Mouse (Mus musculus): Measurements from ENCODE around the gene Mymk. TPM values are rescaled to one million over a fixed set of nuclear protein-coding genes. Genes with fewer than 3 reads are reported as not detected.

Mymk gene
- total RNA-seq, 1 experiment from 2014 or later, result not detected

Other genes starting within 250 kb of the Mymk start
- not detected in 3 replicates for gene Abo, start 207.2 kb downstream of the Mymk start, total RNA-seq (2017)
- 40.7 to 45.0 TPM (median 41.6 TPM) in 3 replicates for gene Surf6, start 169.3 kb downstream of the Mymk start, total RNA-seq (2017)
- gene Med22, start 161.5 kb downstream of the Mymk start, total RNA-seq (2017), result 9.1 to 14.0 TPM (median 13.6 TPM) in 3 replicates
- gene Rpl7a, start 161.4 kb downstream of the Mymk start, total RNA-seq (2017), result 929 to 1,174 TPM (median 1,019 TPM) in 3 replicates
- gene Surf2, start 155.8 kb downstream of the Mymk start, total RNA-seq (2017), result 42.5 to 69.7 TPM (median 48.7 TPM) in 3 replicates
- 60.1 to 86.2 TPM (median 60.4 TPM) in 3 replicates for gene Surf1, start 155.6 kb downstream of the Mymk start, total RNA-seq (2017)
- 69.0 to 90.1 TPM (median 80.5 TPM) in 3 replicates for gene Surf4, start 138.3 kb downstream of the Mymk start, total RNA-seq (2017)
- not detected in 3 replicates for gene Stkld1, start 138.1 kb downstream of the Mymk start, total RNA-seq (2017)
- gene Rexo4, start 107.8 kb downstream of the Mymk start, total RNA-seq (2017), result 49.0 to 99.1 TPM (median 49.2 TPM) in 3 replicates
- 0.57 TPM in 1 of 3 replicates, not detected in the others for gene Adamts13, start 98.8 kb downstream of the Mymk start, total RNA-seq (2017)
- 9.2 to 22.9 TPM (median 11.8 TPM) in 3 replicates for gene Cacfd1, start 62.3 kb downstream of the Mymk start, total RNA-seq (2017)
- gene Slc2a6, start 44.2 kb downstream of the Mymk start, total RNA-seq (2017), result 41.1 to 70.7 TPM (median 48.4 TPM) in 3 replicates
- not detected in 3 replicates for gene Adamtsl2, start 7.2 kb upstream of the Mymk start, total RNA-seq (2017)
- gene Fam163b, start 70.3 kb upstream of the Mymk start, total RNA-seq (2017), result not detected in 3 replicates
- gene Dbh, start 93.1 kb upstream of the Mymk start, total RNA-seq (2017), result not detected in 3 replicates
- gene Sardh, start 176.2 kb upstream of the Mymk start, total RNA-seq (2017), result not detected in 3 replicates

All from monocyte, adult 5-6 weeks (primary cell).